Mouse (Mus musculus) kidney, embryonic 14.5 days (tissue): ENCODE results near the gene Dhx37. TPM values are rescaled to one million over a fixed set of nuclear protein-coding genes. Genes with fewer than 3 reads are reported as not detected.
A peak's percentile ranks its signal among the peaks of the same experiment; 100 is the strongest.

Experiments
- ATAC-seq: fragments of 200-750 bp; cut with Nextera tagmentation; 2 replicates; pipeline ENCODE4 v1.8.0; 2017; ENCODE audit warnings: moderate number of reproducible peaks, mild to moderate bottlenecking, moderate TSS enrichment, moderate library complexity; ENCODE audit not compliant: low FRiP score, low TSS enrichment
- H3K27ac ChIP-seq: fragments of 300-500 bp; sonication (generic); 2 replicates; pipeline ENCODE4 v1.5.1; 2014; ENCODE audit warnings: low read depth, mild to moderate bottlenecking, low read length, moderate library complexity, mixed read lengths
- H3K27me3 ChIP-seq: fragments of 300-500 bp; sonication (generic); 2 replicates; pipeline ENCODE4 v1.6.1; 2014; ENCODE audit warnings: mild to moderate bottlenecking, low read length; ENCODE audit not compliant: control insufficient read depth, insufficient read depth
- H3K36me3 ChIP-seq: fragments of 300-500 bp; sonication (generic); 2 replicates; pipeline ENCODE4 v1.6.1; 2014; ENCODE audit warnings: low read length, mixed read lengths; ENCODE audit not compliant: control insufficient read depth, insufficient read depth
- H3K4me1 ChIP-seq: fragments of 300-500 bp; sonication (generic); 2 replicates; pipeline ENCODE4 v1.6.1; 2014; ENCODE audit warnings: low read length, mixed read lengths; ENCODE audit not compliant: control insufficient read depth, insufficient read depth
- H3K4me2 ChIP-seq: fragments of 300-500 bp; sonication (generic); replicated peaks from 2 replicates; pipeline ENCODE4 v1.6.1; 2014; ENCODE audit warnings: low read depth, mild to moderate bottlenecking, low read length
- H3K4me3 ChIP-seq: fragments of 300-500 bp; sonication (generic); 2 replicates; pipeline ENCODE4 v1.5.1; 2014; ENCODE audit warnings: mild to moderate bottlenecking, low read length
- H3K9ac ChIP-seq: fragments of 300-500 bp; sonication (generic); 2 replicates; pipeline ENCODE4 v1.6.1; 2014; ENCODE audit warnings: low read depth, mild to moderate bottlenecking, low read length, moderate library complexity
- H3K9me3 ChIP-seq: fragments of 300-500 bp; sonication (generic); 2 replicates; pipeline ENCODE4 v1.6.1; 2016; ENCODE audit warnings: low read length; ENCODE audit not compliant: control insufficient read depth
- WGBS: fragments of 180-500 bp; shearing (Covaris S2); extraction: QIAGEN DNeasy Blood & Tissue Kit; methylation state at CpG from one replicate; pipeline ENCODE4 v1.1.7; 2014; 5-methylcytosine and 5-hydroxymethylcytosine counted together
- microRNA-seq: library from miRNA; unstranded; fragments of <30 nt; microRNA quantifications from one replicate; pipeline ENCODE4, GENCODE M21; 2016
- polyA plus RNA-seq: library from polyadenylated mRNA; unstranded; fragments of >200 nt; fragmentation: Nextera tagmentation; extraction: Ambion mirVana; gene quantifications from 2 replicates; pipeline ENCODE4 v1.2.1, GENCODE M21; 2014

The Dhx37 gene
- polyA plus RNA-seq, 1 experiment from 2014 or later: 14.4 TPM

DNA sequence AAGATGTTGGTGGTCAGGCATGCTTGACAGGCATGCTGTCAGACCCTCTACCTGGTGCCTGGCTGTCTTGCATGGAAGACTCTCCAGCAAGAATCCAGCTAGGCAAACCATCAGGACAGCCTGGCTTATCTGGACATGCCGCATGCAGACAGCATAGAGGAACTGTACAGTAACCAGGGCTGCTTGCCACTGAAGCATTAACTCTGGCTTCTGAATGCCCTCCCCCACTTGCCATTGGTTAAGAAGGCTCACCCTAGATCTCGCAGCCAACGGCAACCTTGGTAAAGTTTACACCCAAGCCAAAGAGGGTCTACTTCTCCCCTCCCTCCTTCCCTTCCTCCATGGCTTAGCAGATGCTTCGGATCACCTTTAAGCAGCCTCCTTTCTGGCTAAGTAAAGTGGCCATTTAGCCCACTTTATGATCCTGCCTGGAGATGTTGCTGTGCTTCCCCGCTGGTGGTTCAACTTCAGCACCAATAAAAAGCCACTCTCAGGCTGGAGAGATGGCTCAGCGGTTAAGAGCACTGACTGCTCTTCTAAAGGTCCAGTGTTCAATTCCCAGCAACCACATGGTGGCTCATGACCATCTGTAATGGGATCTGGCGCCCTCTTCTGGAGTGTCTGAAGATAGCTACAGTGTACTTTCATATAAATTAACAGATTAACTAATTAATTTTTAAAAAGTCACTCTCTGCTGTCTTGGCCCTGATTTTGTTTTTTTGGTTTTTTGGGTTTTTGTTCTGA lies 62.8 kb downstream of the Dhx37 start:
- H3K9ac ChIP-seq: no peak overlapping the region
- no peak overlapping the region for H3K4me2 ChIP-seq
- no peaks in the 10 kb centered on the region for H3K4me1 ChIP-seq
- H3K27me3 ChIP-seq: no peaks in the 10 kb centered on the region
- no peak overlapping the region for H3K4me3 ChIP-seq
- H3K27ac ChIP-seq: no peak overlapping the region
- no peaks in the 10 kb centered on the region for H3K36me3 ChIP-seq
- 73% methylated on average over 7 of the region's 7 CpGs for WGBS
- ATAC-seq: no peak
- 0 out of 2 replicates have a peak, but pooled peaks cover 4% of the 10 kb centered on the region for H3K9me3 ChIP-seq

DNA sequence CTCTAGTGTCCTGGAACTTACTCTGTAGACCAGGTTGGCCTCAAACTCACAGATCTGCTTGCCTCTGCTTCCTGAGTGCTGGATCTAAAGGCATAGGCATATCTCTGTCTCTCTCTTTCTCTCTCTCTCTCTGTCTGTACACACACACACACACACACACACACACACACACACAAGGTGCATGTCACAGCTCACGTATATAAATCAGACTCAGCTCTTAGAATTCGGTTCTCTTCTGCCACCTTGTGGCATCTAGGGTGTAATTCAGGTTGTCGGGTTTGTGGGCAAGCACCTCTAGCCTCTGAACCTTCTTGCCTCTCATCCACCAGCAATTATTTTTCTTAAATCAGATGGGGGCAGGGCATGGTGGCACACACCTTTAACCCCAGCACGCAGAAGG lies 65.4 kb downstream of the Dhx37 start:
- no peak overlapping the region for H3K4me2 ChIP-seq
- WGBS: 2% methylated on average over 4 of the region's 4 CpGs
- H3K36me3 ChIP-seq: no peaks in the 10 kb centered on the region
- H3K27ac ChIP-seq: no peak overlapping the region
- H3K9ac ChIP-seq: no peak overlapping the region
- no peaks in the 10 kb centered on the region for H3K4me1 ChIP-seq
- H3K27me3 ChIP-seq: no peaks in the 10 kb centered on the region
- H3K9me3 ChIP-seq: no peaks in the 10 kb centered on the region
- peak; percentile 65 for ATAC-seq
- H3K4me3 ChIP-seq: no peak overlapping the region

DNA sequence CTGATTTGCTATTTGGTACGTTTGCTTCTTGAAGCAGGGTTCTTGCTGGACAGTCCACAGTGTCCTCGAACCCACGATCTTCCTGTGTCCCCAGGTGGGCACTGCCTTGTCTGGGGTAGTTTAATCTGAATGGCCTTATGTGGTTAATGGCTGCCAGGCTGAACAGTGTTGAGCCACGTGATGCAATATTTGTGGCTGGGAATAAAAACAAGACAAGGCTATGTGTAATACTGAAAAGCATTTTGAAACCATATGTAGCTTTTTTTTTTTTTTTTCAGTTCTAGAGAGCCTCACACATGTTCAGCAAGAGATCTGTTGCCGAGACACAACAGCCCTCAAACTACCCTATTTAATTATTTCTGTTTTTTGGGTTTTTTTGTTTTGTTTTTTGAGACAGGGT lies 65.8 kb downstream of the Dhx37 start:
- no peak overlapping the region for H3K9ac ChIP-seq
- H3K4me2 ChIP-seq: no peak overlapping the region
- no peaks in the 10 kb centered on the region for H3K36me3 ChIP-seq
- H3K27ac ChIP-seq: no peak overlapping the region
- WGBS: 75% methylated on average over 5 of the region's 5 CpGs
- ATAC-seq: 0 out of 2 replicates have a peak, but pooled peaks have one; percentile 3
- no peak overlapping the region for H3K4me3 ChIP-seq
- H3K4me1 ChIP-seq: no peaks in the 10 kb centered on the region
- no peaks in the 10 kb centered on the region for H3K9me3 ChIP-seq
- H3K27me3 ChIP-seq: no peaks in the 10 kb centered on the region

DNA sequence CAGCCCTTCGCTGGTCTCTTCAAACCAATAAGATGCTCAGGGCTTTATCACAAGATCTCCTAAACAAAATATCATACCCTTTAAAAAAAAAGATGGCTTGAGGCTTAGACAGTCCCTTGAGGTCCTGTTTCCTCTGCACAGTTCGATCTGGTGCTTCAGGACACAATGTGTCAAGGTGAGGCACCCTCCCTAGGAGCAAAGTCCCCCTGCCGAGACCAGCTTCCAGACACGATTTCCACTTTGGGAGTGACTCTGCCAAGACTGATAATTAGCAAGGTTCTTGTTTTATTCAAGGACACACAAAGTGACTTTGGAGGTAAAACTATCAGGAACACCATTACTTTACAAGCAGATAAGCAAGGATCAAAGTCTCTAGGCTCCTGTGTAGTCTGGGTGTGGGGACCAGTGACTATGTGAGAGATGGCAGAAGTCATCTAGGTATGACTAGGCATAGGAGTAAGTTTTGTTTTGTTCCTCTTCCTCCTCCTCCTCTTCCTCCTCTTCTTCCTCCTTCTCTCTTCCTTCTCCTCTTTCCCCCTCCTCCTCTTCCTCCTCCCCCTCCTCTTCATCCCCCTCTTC lies 69.0 kb downstream of the Dhx37 start:
- no peak overlapping the region for H3K27ac ChIP-seq
- H3K36me3 ChIP-seq: no peaks in the 10 kb centered on the region
- no peak for ATAC-seq
- no peaks in the 10 kb centered on the region for H3K9me3 ChIP-seq
- WGBS: 81% methylated on average over 4 of the region's 4 CpGs
- H3K4me2 ChIP-seq: no peak overlapping the region
- no peaks in the 10 kb centered on the region for H3K4me1 ChIP-seq
- H3K4me3 ChIP-seq: no peak overlapping the region
- H3K27me3 ChIP-seq: no peaks in the 10 kb centered on the region
- H3K9ac ChIP-seq: no peak overlapping the region

DNA sequence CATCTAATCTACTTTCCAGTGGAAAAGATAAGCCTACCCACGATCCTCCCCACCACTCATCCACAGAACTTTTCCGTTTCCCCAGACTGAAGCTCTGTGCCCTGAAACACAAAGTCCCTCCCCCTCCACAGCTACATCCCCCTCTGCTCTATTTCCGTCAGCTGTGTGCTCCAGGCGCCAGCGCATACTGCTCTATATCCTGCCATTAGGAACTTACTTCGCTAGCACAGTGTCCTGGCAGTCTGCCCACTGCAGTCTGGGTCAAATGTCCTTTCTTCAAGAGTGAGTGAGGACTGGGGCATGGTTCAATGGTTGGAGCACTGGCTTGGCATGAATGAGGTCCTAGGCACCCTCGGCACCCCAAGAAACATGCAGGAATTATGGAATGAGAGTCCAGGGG lies 70.0 kb downstream of the Dhx37 start:
- H3K4me3 ChIP-seq: no peak overlapping the region
- WGBS: 71% methylated on average over 7 of the region's 7 CpGs
- no peak overlapping the region for H3K9ac ChIP-seq
- H3K9me3 ChIP-seq: no peaks in the 10 kb centered on the region
- no peak overlapping the region for H3K27ac ChIP-seq
- no peak for ATAC-seq
- no peaks in the 10 kb centered on the region for H3K27me3 ChIP-seq
- H3K4me1 ChIP-seq: no peaks in the 10 kb centered on the region
- H3K4me2 ChIP-seq: no peak overlapping the region
- H3K36me3 ChIP-seq: no peaks in the 10 kb centered on the region

Small RNA genes lying within 50 kb of the gene (microRNA-seq; reads per million reads assigned to microRNA genes)
- gene Gm27551: not detected

Other genes with a start within 250 kb of the Dhx37 start
- gene Scarb1, start 93.0 kb downstream of the Dhx37 start, polyA plus RNA-seq: 34.8 and 48.8 TPM in 2 replicates
- 0.16 and 0.41 TPM in 2 replicates for gene Gm10382, start 44.8 kb downstream of the Dhx37 start, polyA plus RNA-seq
- gene Ubc, start 43.9 kb downstream of the Dhx37 start, polyA plus RNA-seq: 715 and 1,051 TPM in 2 replicates
- 29.6 and 39.8 TPM in 2 replicates for gene Bri3bp, start 7.4 kb upstream of the Dhx37 start, polyA plus RNA-seq
- 21.0 and 36.6 TPM in 2 replicates for gene Aacs, start 41.7 kb upstream of the Dhx37 start, polyA plus RNA-seq
- gene Tmem132b, start 97.7 kb upstream of the Dhx37 start, polyA plus RNA-seq: 0.24 and 0.46 TPM in 2 replicates